Mouse (Mus musculus) CH12F3 (cell line): ENCODE results near the gene H2al2a.

Experiments
- in situ Hi-C: fragments of 300-500 bp; cut with MboI; formaldehyde crosslinking; loops from 2 replicates; pipeline ENCODE4 v1.14.3; 2020; ENCODE audit warnings: low sequenced_read_pairs

Gene H2al2a

GRCm38 (mm10) chr2:17996858-17997257 lies at the start of gene H2al2a:
Gene H2al2a, minus strand, starts transcription at chr2:17996958.
- in situ Hi-C loops, result no loop called here

GRCm38 (mm10) chr2:18046186-18046585 lies 49.4 kb upstream of the H2al2a start:
- in situ Hi-C loops, result no loop called here

GRCm38 (mm10) chr2:18045781-18046181 lies 49.0 kb upstream of the H2al2a start:
- in situ Hi-C loops, result no loop called here

GRCm38 (mm10) chr2:18045143-18045780 lies 48.5 kb upstream of the H2al2a start:
- in situ Hi-C loops, result no loop called here

GRCm38 (mm10) chr2:18041199-18041885 lies 44.6 kb upstream of the H2al2a start:
- in situ Hi-C loops, result no loop called here

- in situ Hi-C loops, result no loop called here
These were observed 43.8 kb upstream of the H2al2a start for GRCm38 (mm10) chr2:18040347-18041160.

GRCm38 (mm10) chr2:18039566-18040290 lies 43.0 kb upstream of the H2al2a start:
- in situ Hi-C loops, result no loop called here

- in situ Hi-C loops, result no loop called here
These were observed 42.2 kb upstream of the H2al2a start for GRCm38 (mm10) chr2:18038895-18039371.

- in situ Hi-C loops, result no loop called here
These were observed 41.5 kb upstream of the H2al2a start for GRCm38 (mm10) chr2:18038141-18038752.

GRCm38 (mm10) chr2:18037491-18037890 lies 40.7 kb upstream of the H2al2a start, which contains the start of gene A930004D18Rik:
Gene A930004D18Rik, minus strand, starts transcription at chr2:18037737.
- in situ Hi-C loops, result no loop called here

- in situ Hi-C loops, result no loop called here
These were observed 37.9 kb upstream of the H2al2a start for GRCm38 (mm10) chr2:18034371-18035250.

- in situ Hi-C loops, result no loop called here
These were observed 36.7 kb upstream of the H2al2a start for GRCm38 (mm10) chr2:18033166-18034108.

- in situ Hi-C loops, result no loop called here
These were observed 35.8 kb upstream of the H2al2a start for GRCm38 (mm10) chr2:18032538-18032895.

- in situ Hi-C loops, result no loop called here
These were observed 35.2 kb upstream of the H2al2a start for GRCm38 (mm10) chr2:18031831-18032537.

GRCm38 (mm10) chr2:18031271-18031821 lies 34.6 kb upstream of the H2al2a start:
- in situ Hi-C loops, result no loop called here

GRCm38 (mm10) chr2:18030581-18030980 lies 33.8 kb upstream of the H2al2a start:
- in situ Hi-C loops, result no loop called here

- in situ Hi-C loops, result no loop called here
These were observed 32.9 kb upstream of the H2al2a start for GRCm38 (mm10) chr2:18029656-18030055.
